Mouse (Mus musculus): ENCODE data around the gene Mrtfa. TPM values are rescaled to one million over a fixed set of nuclear protein-coding genes. Genes with fewer than 3 reads are reported as not detected.

Mrtfa gene
- polyA plus RNA-seq, 1 experiment from 2014 or later: 25.0 TPM

DNA sequence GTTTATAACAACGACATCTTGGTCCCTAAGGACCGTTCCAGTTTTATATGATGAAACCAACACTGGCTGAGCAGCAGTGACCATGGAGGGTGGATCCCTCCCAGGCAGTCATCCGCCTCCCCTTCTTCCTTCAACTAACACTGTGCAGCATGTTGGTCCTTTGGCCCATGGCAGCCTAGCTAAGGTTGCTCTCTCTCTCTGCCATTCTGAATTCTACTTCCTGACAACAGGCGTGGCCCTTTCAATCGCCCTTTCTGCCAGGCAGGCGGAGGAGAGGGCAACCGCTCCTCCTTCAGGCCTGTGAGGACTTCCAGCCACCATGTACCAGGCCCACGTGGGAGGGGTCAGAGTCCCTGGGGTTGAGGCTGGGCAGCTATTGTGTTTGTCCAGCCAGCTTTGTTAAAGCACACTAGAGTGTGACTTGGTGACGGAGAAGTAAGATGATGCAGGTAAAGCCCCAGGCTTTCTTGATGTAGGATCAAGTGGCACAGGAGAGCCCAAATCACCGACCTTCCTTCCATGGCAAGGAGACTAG is 159.6 kb downstream of the Mrtfa start:
- H3K36me3 ChIP-seq (replicated peaks): no peaks in the 10 kb centered on the region
- WGBS: 70% methylated on average over 10 of the region's 10 CpGs
- H3K9me3 ChIP-seq: no peaks in the 10 kb centered on the region
- H3K4me3 ChIP-seq: no peak overlapping the region
- H3K4me1 ChIP-seq: peaks cover 68% of the 10 kb centered on the region
- DNase-seq (ENCODE audit: low spot score): no peak
- H3K27me3 ChIP-seq (replicated peaks; ENCODE audit: low read depth, poor library complexity, severe bottlenecking): no peaks in the 10 kb centered on the region
- peak overlapping the region; percentile 30; the same call in 1 of the 2 replicates for H3K27ac ChIP-seq (replicated peaks)

DNA sequence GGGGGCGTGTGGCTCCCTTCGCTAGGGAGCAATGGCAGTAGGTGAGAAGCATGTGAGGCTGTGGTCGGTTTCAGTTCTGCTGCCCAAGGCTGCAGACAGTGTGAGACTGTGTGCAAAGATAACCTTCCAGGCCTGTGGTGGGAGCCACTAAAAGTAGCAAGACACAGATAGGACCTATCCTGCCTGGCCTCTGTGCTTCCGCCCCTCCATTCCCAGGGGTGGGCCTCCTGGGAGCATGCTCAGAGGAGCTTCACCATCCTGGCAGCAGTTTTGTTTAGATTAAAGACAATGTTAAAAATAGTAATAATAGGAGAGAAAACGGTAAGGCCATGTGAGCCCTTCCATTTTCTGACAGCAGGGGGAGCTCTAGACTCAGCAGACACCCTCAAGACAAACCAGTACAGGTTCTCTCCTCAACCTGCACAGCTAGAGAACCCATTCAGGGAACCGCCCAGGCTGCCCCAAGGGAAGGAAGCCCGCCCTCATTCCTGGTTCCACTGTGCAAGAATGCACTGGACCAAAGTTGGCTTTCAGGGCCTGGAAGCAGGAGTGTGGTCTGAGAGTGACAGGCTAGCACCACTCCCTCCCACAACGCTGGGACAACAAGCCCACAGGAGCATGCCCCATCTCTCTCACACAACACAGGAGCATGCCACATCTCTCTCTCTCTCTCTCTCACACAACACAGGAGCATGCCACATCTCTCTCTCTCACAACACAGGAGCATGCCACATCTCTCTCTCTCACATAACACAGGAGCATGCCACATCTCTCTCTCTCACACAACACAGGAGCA is 163.0 kb downstream of the Mrtfa start:
- WGBS: 43% methylated on average over 8 of the region's 8 CpGs

DNA sequence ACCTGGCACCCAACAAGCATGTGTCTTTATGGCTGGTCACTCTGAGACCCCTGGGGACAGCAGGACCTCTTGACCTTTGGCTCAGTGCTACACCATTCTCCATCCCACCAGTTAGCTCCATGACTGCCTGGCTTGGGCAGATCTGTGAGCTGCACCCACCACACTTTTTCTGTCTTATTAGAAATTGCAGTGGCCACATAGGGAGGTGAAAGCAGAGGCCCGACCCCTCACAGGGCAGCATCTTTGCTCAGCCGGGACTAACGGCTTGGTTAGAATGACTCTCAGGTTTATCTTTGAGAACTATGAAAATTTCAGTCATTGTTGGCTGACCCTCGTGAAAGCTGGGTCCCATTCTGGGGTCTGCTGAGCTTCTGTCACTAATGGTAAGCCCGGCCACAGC is 163.7 kb downstream of the Mrtfa start:
- DNase-seq (ENCODE audit: low spot score): no peak
- 83% methylated on average over 5 of the region's 5 CpGs for WGBS
- H3K27ac ChIP-seq (replicated peaks): no peak overlapping the region

More for the DNA sequence above, 163.0 kb downstream of the Mrtfa start:
- Histone ChIP-seq H3K4me1 (peaks cover 34% of the 10 kb centered on the region), H3K9me3 (no peaks in the 10 kb centered on the region), H3K4me3 (no peak overlapping the region), H3K36me3 (replicated peaks) (peaks cover 8% of the 10 kb centered on the region), H3K27me3 (replicated peaks; ENCODE audit: low read depth, poor library complexity, severe bottlenecking) (no peaks in the 10 kb centered on the region), H3K27ac (replicated peaks) (0 out of 2 replicates have a peak overlapping the region, but pooled peaks have one; percentile 12)
- DNase-seq (ENCODE audit: low spot score): peak; percentile 78

DNA sequence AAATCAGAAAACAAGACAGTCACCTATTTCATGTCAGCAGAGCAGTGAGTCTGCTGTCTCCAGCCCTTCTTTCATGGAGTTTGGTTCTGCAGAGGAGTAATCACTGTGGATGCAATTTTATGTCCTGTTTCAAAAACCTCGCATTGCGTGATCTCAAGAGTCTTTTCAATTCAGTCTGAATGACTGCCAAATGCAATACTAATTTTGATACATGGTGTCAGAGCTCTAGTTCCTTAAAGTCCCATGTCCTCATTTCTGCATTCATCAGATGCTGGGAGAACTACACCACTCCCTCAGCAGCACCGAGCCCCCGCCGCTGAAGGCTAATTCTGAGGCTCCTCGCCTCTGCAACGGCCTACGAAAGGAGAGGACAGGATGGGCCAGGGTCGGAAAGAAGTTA is 166.7 kb downstream of the Mrtfa start:
- no peak for DNase-seq (ENCODE audit: low spot score)
- H3K4me1 ChIP-seq: peaks cover 19% of the 10 kb centered on the region
- peaks cover 45% of the 10 kb centered on the region for H3K36me3 ChIP-seq (replicated peaks)
- WGBS: 97% methylated on average over 9 of the region's 9 CpGs
- H3K4me3 ChIP-seq: no peak overlapping the region
- H3K9me3 ChIP-seq: no peaks in the 10 kb centered on the region
- H3K27me3 ChIP-seq (replicated peaks; ENCODE audit: low read depth, poor library complexity, severe bottlenecking): no peaks in the 10 kb centered on the region
- no peak overlapping the region for H3K27ac ChIP-seq (replicated peaks)

More for the DNA sequence above, 163.7 kb downstream of the Mrtfa start:
- Histone ChIP-seq H3K4me3 (no peak overlapping the region), H3K9me3 (no peaks in the 10 kb centered on the region), H3K27me3 (replicated peaks; ENCODE audit: low read depth, poor library complexity, severe bottlenecking) (no peaks in the 10 kb centered on the region), H3K4me1 (peaks cover 31% of the 10 kb centered on the region), H3K36me3 (replicated peaks) (peaks cover 15% of the 10 kb centered on the region)

DNA sequence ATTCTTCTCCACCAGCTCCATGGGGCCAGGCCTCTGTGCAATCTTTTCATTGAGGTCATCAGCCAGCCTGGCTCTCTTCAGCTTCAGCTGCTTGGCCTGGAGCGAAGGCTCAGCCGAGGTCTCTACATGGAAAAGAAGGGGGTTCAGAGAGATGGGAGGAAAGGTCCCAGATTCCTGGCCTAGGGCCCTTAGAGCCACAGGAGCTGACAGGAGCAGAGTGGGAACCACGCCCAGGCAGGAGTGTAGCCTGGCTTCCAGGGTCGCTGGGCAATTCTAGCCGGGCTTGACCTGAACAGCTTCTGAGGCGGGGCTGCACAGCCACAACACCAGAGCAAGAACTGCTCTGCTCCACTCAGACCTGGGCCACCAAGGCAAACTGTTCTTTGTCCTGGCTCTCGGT is 168.1 kb downstream of the Mrtfa start:
- Histone ChIP-seq H3K27me3 (replicated peaks; ENCODE audit: low read depth, poor library complexity, severe bottlenecking) (no peaks in the 10 kb centered on the region), H3K9me3 (no peaks in the 10 kb centered on the region), H3K27ac (replicated peaks) (no peak overlapping the region), H3K4me1 (peaks cover 11% of the 10 kb centered on the region), H3K36me3 (replicated peaks) (peaks cover 59% of the 10 kb centered on the region), H3K4me3 (no peak overlapping the region)
- 87% methylated on average over 7 of the region's 7 CpGs for WGBS
- DNase-seq (ENCODE audit: low spot score): no peak

DNA sequence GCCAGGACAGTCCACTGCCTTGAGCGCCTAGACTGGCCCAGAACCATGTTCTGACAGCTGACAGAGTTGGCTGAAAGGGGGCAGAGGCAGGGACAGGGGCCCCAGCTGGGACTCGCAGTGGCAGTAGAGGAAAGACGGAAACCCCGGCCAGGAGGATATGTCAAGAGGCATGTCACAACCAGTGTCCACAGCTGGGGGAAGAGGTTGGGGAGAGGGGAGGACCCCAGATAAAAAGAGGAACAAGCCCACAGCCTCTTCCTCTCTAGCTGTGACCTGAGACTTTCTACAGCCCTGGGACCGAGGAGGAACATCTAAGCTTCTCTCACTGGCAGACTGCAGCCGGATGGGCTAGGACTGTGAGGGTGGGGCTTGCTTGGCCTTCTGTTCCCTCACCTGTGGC is 169.2 kb downstream of the Mrtfa start:
- whole genome bisulfite sequencing: 84% methylated on average over 6 of the region's 6 CpGs
- Histone ChIP-seq H3K9me3 (no peaks in the 10 kb centered on the region), H3K27me3 (replicated peaks; ENCODE audit: low read depth, poor library complexity, severe bottlenecking) (no peaks in the 10 kb centered on the region), H3K36me3 (replicated peaks) (peaks cover 70% of the 10 kb centered on the region), H3K4me1 (peaks cover under 1% of the 10 kb centered on the region; the same call in 1 of the 2 replicates), H3K4me3 (no peak overlapping the region), H3K27ac (replicated peaks) (no peak overlapping the region)
- DNase-seq (ENCODE audit: low spot score): no peak

DNA sequence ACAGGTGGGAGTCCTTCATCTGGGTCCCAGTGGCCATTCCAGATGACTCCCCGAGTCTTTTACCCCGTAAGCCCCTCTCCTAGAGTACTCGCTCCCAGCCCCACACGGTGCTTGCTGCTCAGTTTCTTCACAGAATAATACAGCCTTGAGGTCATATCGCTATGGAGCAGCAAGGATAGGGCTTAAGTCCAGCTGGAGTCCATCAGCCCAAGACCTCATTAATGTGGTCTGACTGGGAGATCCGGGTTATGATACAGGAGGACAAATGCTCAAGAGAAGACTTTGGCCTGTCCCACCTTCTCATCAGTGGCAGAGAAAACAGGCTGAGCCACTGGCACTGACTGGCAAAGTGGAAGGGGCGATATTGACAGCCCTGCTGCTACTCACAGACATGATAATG is 173.2 kb downstream of the Mrtfa start:
- DNase-seq (ENCODE audit: low spot score): no peak
- 93% methylated on average over 7 of the region's 7 CpGs for WGBS
- H3K27me3 ChIP-seq (replicated peaks; ENCODE audit: low read depth, poor library complexity, severe bottlenecking): no peaks in the 10 kb centered on the region
- H3K27ac ChIP-seq (replicated peaks): no peak overlapping the region
- H3K4me3 ChIP-seq: no peak overlapping the region
- 0 out of 2 replicates have a peak, but pooled peaks cover 3% of the 10 kb centered on the region for H3K4me1 ChIP-seq
- peaks cover 97% of the 10 kb centered on the region for H3K36me3 ChIP-seq (replicated peaks)
- no peaks in the 10 kb centered on the region for H3K9me3 ChIP-seq

DNA sequence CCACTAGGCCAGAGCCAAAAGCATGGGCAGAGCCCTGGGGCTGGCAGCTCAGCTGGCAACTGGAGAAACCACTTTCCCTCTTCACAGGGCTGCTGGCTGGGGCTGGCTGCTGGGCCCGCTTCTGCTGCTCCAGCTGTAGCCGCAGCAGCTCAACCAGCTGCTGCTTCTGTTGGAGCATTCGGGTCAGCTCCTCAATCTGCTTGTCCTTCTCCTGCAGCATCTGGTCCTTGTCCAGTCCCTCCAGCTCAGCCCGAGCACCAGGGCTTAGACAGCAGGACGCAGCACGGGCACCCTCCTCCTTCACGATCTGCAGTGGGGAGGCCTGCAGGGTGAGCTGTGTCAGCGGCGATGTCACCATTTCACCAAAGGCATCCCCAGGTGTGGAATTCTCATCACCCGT is 174.1 kb downstream of the Mrtfa start:
- no peak overlapping the region for H3K4me3 ChIP-seq
- WGBS: 91% methylated on average over 10 of the region's 10 CpGs
- DNase-seq (ENCODE audit: low spot score): no peak

DNA sequence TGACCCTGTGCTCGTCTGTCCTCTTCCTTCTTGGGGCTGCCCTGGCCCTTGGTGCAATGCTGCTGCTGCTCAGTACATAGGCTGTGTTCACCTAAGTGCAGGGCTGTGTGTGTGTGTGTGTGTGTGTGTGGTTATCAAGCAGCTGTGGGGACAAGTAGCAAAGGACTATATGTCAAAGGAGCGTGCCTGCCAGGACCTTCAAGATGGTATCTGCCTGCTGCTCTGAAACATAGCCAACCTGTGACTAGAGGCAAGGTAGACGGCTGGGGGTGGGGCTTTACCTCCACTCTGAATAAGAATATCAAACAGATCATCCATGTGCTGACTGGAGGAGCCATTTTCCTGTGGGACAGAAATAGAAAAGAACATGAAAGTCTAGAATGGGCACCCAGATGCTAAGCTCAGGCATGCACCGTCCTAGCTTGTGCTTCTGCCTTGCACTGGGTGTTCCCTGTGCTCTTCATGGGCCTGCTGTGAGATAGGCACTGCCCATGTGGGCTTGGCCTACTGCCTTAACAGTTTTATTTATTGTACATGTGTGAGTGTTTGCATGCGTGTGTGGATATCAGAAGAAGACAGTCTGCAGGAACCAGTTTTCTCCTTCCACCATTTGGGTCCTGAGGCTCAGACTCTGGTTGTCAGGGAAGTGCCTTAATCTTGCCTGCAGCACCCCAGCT is 175.4 kb downstream of the Mrtfa start:
- Histone ChIP-seq H3K27me3 (replicated peaks; ENCODE audit: low read depth, poor library complexity, severe bottlenecking) (no peaks in the 10 kb centered on the region), H3K9me3 (no peaks in the 10 kb centered on the region), H3K4me3 (no peak overlapping the region), H3K36me3 (replicated peaks) (peaks cover 97% of the 10 kb centered on the region), H3K27ac (replicated peaks) (no peak overlapping the region), H3K4me1 (0 out of 2 replicates have a peak, but pooled peaks cover 3% of the 10 kb centered on the region)
- DNase-seq (ENCODE audit: low spot score): no peak
- 81% methylated on average over 5 of the region's 5 CpGs for WGBS

More for the DNA sequence above, 174.1 kb downstream of the Mrtfa start:
- Histone ChIP-seq H3K9me3 (no peaks in the 10 kb centered on the region), H3K27me3 (replicated peaks; ENCODE audit: low read depth, poor library complexity, severe bottlenecking) (no peaks in the 10 kb centered on the region), H3K27ac (replicated peaks) (no peak overlapping the region), H3K36me3 (replicated peaks) (peaks cover 97% of the 10 kb centered on the region), H3K4me1 (0 out of 2 replicates have a peak, but pooled peaks cover 3% of the 10 kb centered on the region)

DNA sequence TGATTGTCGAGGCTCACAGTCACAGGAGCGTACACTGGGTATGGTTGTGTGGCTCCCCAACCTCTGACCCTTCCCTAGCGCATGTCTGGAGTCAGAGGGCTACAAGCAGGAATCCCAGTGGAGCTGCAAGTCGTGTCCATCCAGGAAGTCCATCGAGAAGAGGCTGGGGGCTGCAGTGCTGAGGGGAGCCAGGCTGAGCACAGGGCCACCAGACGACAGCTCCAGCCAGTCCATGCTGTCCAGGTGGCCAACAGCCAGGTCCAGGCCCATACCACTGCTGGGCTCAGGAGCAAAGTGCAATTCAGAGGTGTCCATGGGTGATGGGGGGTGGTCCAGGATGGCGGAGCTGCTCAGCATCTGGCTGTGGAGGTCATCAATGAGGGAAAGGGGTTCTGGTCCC is 177.4 kb downstream of the Mrtfa start:
- Histone ChIP-seq H3K4me1 (0 out of 2 replicates have a peak, but pooled peaks cover 6% of the 10 kb centered on the region), H3K9me3 (no peaks in the 10 kb centered on the region), H3K27ac (replicated peaks) (no peak overlapping the region), H3K4me3 (no peak overlapping the region), H3K36me3 (replicated peaks) (peaks cover 97% of the 10 kb centered on the region), H3K27me3 (replicated peaks; ENCODE audit: low read depth, poor library complexity, severe bottlenecking) (no peaks in the 10 kb centered on the region)
- 80% methylated on average over 7 of the region's 7 CpGs for WGBS
- no peak for DNase-seq (ENCODE audit: low spot score)

DNA sequence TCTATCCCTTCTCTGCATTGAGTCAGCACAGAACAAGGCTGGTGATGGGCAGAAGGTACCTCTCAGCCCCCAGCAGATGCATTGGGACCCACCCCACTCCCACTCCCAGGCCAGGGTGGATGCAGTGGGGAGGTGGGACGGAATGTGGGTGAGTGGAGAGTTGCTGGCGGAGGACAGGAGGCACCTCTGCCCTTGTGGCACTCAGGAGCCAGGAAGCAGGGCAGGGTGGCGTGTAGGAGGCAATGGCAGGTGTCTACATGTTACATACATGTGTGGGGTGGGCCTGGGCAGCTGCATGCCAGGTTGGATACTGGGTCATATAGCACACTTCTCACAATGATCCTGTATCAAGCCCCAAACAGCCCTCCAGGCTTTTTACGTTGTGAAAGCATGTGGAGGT is 178.2 kb downstream of the Mrtfa start:
- Histone ChIP-seq H3K27me3 (replicated peaks; ENCODE audit: low read depth, poor library complexity, severe bottlenecking) (no peaks in the 10 kb centered on the region), H3K36me3 (replicated peaks) (peaks cover 95% of the 10 kb centered on the region), H3K9me3 (no peaks in the 10 kb centered on the region), H3K27ac (replicated peaks) (no peak overlapping the region), H3K4me3 (no peak overlapping the region), H3K4me1 (0 out of 2 replicates have a peak, but pooled peaks cover 6% of the 10 kb centered on the region)
- DNase-seq (ENCODE audit: low spot score): no peak
- WGBS: 88% methylated on average over 4 of the region's 4 CpGs

DNA sequence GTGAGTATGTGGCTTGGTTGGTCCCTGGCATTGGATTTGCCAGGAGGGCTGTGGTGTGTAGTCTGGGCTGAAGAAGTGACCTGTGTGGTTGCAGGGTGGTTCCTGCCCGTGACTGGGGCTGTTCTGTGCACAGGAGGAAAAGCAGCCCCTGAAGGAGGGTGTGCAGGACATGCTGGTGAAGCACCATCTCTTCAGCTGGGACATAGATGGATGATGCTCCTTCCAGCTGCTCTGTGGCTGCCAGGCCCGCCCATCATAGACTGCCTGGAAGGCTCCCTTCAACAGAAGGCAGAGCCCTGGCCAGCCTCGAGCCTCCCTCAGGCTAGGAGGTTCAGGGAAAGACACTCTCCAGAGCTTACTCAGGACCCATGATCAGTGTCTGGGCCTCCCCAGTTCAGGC is 179.0 kb downstream of the Mrtfa start:
- no peak overlapping the region for H3K4me3 ChIP-seq
- no peaks in the 10 kb centered on the region for H3K9me3 ChIP-seq
- DNase-seq (ENCODE audit: low spot score): no peak
- H3K27ac ChIP-seq (replicated peaks): no peak overlapping the region
- H3K36me3 ChIP-seq (replicated peaks): peaks cover 93% of the 10 kb centered on the region
- 69% methylated on average over 3 of the region's 3 CpGs for WGBS
- no peaks in the 10 kb centered on the region for H3K27me3 ChIP-seq (replicated peaks; ENCODE audit: low read depth, poor library complexity, severe bottlenecking)
- H3K4me1 ChIP-seq: 0 out of 2 replicates have a peak, but pooled peaks cover 6% of the 10 kb centered on the region

All from embryonic facial prominence, embryonic 10.5 days (tissue).